Mouse (Mus musculus): ENCODE measurements at regions not wholly inside any gene's neighbourhood (a gene's known extent, or its start where the extent isn't known, plus 50 kb on each side); places are given as distances from the start of the nearest gene placed in this dataset.
"Not testable (repeated sequence)": the region's sequence is repeated elsewhere in the genome, so short reads cannot be mapped to it uniquely, and the experiment has no call there.

GRCm38 (mm10) chr10:119094166-119094565, 145.7 kb downstream of the Cand1 start:
- DNase-seq: no peak

DNA sequence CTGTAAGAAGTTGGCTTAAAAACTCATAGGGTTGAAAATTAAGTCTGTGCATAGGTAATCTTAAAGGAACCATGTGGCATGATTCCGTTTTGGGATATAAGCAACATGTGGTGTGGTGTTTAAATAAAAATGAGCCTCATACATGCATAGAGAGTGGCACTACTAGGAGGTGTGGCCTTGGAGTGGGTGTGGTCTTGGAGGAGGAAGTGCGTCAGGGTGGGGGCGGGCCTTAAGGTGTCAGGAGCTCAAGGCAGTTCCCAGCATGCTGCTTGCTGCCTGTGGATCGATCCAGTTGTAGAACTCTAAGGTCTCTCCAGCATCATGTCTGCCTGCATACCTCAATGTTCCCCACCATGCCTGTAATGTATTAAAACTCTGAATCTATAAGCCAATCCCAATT, 152.0 kb downstream of the Cand1 start:
- no peak for DNase-seq

GRCm38 (mm10) chr10:119087071-119087665, 152.7 kb downstream of the Cand1 start:
- no peak for DNase-seq

- DNase-seq: no peak
These were observed 153.4 kb downstream of the Cand1 start for GRCm38 (mm10) chr10:119086450-119086849.

DNA sequence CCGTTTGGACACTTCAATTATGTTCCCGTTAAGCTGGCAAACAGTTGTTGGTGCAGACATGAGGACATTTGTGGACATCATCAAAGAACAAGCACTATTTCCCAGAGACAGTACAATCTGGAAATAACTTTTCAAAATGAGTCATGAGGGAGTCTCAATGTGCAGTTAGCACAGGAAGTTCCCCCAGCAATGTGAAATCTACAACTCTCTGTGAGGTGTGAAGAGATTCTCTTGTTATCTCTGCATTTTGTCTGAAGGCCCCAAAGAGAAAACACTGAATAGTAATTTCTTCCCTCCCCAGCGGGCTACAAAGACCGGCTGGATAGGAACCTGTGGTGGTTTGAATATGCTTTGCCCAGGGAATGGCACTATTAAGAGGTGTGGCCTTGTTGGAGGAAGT, 156.4 kb downstream of the Cand1 start:
- no peak for DNase-seq

GRCm38 (mm10) chr10:119082861-119083260, 157.0 kb downstream of the Cand1 start:
- DNase-seq: no peak

- DNase-seq: not testable (repeated sequence)
These were observed 158.1 kb downstream of the Cand1 start for GRCm38 (mm10) chr10:119081766-119082165.

GRCm38 (mm10) chr10:119076100-119076566, 163.7 kb downstream of the Cand1 start:
- DNase-seq: peak; percentile 30

- DNase-seq: no peak
These were observed 165.0 kb downstream of the Cand1 start for GRCm38 (mm10) chr10:119074887-119075286.

GRCm38 (mm10) chr10:119073991-119074390, 165.9 kb downstream of the Cand1 start:
- no peak for DNase-seq

GRCm38 (mm10) chr10:119069410-119069809, 170.4 kb downstream of the Cand1 start:
- no peak for DNase-seq

DNA sequence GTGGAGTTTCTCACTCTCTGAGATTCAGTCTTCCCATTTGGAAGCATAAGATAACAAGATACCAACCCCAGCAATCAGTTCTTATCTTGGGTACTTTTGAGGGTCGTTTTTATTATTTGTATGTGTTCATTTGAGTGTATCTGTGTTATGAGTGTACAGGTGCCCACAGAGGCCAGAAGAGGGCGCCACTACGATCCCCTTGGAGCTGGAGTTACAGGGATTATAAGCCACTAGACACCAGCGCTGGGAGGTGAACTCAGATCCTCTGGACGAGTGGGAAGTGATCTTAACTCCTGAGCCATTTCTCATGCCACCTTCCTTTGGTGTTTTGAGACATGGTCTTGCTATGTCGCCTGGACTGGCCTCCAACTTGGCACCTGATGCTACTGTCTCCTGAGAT, 172.0 kb downstream of the Cand1 start:
- DNase-seq: no peak

DNA sequence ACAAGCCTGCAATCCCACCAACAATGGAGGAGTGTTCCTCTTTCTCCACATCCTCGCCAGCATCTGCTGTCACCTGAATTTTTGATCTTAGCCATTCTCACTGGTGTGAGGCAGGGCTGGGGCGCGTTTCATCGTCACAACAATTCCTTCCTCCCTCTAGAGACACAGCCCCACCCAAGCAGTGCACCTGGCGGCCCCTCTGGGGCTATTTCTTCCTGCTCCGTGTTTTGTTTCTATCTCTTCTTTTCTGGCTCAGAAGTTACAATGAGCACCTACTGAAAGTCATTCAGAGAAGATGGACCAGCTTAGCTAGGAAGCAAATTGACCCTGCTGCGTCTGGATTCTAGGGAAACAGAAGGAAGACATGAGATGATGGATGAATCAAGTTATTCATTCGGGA, 172.5 kb downstream of the Cand1 start:
- DNase-seq: no peak

DNA sequence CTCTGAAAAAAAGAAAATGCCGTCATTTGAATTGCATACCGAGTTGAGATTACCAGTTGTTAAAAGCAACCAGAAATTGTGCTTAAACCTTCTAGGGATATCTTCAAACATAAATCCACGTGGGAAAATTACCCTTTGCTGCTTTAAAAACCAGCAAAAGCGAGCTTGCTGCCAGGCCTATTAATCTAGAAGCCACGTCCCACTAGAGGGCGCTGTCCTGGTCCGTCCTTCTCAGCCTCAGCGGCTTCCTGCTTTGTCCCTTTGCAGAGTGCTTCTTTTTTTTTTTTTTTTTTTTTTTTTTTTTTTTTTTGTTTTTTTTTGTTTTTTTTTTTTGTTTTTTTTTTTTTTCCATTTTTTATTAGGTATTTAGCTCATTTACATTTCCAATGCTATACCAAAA, 173.9 kb downstream of the Cand1 start:
- DNase-seq: peak; percentile 89

DNA sequence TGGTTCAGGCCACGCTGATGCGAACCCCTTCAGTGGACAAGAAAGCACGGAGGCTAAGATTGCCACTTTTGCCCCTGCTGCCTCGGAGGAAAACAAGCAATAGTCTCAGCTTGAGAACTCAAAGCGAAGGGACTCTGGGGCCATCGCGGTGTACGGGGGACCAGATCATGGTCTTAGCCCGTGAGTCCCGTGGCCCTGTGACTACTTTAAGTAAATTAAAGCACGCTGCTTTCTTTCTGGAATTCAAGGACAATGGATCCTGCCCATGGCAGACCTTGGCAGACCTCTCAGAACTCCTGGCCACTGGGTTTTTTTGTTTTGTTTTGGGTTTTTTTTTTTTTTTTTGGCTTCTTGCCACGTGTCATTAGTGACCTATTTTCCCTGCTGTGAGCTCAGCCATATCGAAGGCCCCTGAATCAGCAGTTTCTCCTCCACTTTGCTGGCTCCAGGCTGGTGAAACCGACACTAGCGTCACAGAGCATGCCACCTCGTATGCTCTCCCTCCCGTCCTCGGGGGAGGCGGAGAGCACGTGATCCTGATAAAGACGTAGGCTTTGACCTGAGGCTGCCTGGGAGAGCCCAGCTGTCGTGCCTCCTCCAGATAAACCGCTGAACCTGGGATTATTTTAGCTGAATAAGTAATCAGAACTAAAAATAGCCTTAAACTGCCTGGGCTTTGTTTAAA, 174.6 kb downstream of the Cand1 start:
- DNase-seq: peak; percentile 96

- DNase-seq: peak; percentile 22
These were observed 175.6 kb downstream of the Cand1 start for GRCm38 (mm10) chr10:119064218-119064617.

DNA sequence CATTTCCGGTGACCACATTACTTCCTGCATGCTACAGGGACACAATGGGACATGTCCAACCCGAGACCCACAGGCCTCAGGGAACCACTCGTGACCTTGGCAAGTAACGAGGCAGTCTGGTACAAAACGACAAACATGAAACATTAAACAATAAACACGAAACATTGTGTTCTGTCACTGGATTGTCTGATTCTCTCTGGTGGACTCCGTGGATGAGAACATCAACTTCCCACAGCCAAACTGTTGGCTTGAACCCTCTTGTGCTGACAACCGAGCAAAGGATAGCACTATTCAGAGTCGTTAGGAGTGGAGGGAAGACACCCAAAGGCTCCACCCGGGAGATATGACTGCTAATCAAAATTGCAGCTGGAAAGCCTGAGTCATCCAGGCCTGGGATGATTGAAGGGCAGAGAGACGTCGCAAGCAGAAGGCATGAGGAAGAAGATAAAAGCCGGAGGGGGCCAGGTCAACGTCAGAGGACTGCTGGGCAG, 176.6 kb downstream of the Cand1 start:
- DNase-seq: no peak

DNA sequence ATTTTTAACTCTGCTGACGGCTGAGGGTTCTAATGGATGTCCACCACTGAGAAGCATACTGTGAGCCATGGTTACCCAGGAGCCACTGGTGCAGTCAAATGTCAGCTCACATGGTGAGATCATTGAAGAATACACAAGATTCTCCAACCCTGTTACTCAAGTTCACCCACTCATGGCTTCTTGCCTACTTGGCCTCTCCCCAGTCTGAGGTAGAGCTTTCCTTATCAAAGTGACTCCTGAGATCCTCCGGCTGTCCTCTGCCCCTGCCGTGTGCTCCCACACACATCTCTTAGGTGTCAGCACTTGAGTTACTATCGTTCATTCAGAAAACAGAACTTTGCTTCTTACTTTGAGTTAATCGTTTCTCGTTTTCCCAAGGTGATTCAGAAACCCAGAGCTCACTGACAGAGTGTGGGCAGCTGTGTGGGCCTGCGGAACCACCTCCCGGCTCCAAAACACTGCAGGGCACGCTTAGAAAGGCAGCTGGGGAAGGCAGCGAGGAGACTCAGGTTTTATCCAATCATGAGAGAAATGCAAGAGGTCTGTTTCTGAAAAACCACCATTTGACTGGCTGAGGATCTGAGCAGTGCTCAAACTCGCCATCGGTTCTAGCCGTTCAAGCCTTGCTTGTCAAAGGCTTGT, 177.8 kb downstream of the Cand1 start:
- DNase-seq: no peak

DNA sequence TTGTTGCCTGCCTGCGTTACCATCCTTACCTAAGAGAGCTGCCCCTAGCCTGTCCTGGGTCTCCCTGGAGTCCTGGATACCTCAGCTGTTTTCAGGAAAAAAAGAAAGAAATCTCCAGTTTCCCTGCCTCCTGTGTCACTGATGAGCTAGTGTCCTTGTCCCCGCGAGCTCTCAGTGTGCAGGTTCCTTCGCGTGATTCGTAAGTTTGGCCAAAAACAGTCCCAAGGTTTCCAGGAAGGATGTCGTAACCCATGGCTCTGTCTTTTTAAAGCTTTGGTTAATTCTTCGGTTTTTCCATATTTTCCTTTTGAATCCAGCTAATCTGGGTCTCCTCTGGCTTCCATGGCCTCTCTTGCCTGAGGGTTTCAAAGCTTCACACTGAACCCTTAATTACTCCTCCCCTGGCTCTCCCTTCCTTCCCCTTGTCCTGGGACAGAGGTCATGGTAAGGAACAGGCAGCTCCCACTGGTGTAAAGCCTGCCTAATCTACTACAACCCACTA, 178.5 kb downstream of the Cand1 start:
- DNase-seq: no peak

DNA sequence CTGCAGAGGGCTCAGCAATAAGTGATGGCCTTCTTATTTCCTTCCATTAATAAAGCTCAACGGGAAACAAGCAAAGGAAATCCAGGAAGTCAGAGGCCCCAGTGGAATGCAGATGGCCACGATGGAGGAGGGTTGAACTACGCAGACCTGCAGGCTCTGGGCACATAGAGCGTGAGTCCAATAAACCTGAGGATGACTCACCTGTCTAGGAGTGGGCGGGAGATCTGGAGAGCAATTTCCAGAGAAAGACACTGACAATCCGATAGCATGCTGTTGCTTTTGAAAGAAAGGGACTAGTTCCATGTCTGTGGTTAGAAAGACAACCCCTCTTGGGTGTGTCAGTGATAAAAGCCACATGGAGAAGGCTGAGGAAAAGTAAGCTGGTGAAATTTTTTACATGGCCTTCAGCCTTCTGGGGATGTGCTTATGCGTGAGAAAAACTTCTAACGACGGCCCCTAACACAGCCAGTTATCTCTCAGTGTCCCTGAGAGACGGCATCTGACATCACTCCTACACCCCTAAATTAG, 181.3 kb downstream of the Cand1 start:
- no peak for DNase-seq

- peak; percentile 39 for DNase-seq
These were observed 184.6 kb downstream of the Cand1 start for GRCm38 (mm10) chr10:119055199-119055785.

GRCm38 (mm10) chr10:119054191-119055175, 184.5 kb upstream of the Dyrk2 start:
- DNase-seq: no peak

All from retina, postnatal 1 day (tissue).